Mouse (Mus musculus): Measurements from ENCODE around the gene Mafb.

Mafb gene

DNA sequence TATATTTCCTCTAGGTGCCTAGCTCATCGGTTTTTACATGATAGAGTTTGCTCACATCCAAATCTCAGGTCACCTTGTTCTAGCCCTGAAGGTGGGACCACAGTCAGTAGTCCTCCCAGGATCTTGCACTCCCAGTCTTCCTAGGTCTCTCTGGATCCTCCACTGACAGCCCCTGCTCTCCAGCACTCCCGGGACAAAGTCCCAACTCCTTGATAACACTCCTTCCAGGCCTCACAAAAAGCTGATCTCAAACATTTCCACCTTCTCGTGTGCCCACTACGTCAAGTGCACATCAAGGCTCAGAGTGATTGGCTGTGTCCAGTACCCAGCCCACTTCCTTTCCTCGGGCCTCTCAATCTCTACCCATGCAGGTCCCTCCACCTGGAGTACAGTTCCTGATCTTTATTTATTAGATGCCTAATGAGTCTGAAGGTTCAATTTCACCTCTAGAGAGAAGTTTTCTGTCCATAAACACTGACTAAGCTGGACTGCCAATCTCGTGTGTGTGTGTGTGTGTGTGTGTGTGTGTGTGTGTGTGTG lies 41.7 kb downstream of the Mafb start:
- DNase-seq (ENCODE audit: low spot score), result no peak

DNA sequence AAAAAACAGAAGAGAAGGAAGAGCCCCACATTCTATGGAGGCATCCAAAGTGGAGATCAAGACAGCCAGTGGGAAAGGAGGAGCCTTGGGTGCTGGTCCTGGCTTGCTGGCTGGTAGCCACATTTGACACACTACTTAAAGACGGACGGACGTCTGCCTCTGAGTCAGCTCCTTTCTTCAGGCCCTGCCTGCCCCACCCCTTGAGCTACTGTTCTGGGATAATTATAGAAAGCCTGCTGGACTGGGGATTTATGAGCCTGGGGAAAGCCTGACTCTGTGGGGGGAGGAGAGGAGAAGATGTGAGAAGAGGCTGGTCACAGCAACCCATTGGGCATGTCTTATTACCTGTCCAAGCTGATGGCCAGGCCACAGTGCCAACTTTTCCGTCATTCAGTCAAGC lies 45.0 kb downstream of the Mafb start:
- no peak for DNase-seq (ENCODE audit: low spot score)

DNA sequence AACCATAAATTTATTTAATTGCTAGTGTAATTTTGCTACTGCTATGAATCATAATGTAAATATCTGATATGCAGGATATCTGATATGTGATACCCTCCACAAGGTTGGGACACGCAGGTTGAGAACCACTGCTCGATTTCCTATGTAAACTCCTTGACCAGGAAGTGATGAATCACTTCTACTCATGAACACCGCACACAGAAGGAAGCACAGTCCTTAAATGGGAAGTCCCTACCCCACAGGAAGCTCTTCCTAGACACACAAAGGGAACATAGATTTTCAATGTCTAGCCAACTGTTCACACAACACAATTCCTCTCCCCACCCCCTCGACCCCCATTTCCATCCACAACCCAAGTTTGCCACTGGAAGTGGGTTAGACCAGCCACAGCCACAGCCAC lies 48.6 kb downstream of the Mafb start:
- DNase-seq (ENCODE audit: low spot score), result no peak
